ENCODE assay signal across 23 mouse cellular contexts in genomic region chr11:63051041-63051440, GRCm38 (mm10). TPM values are rescaled to one million over a fixed set of nuclear protein-coding genes. Genes with fewer than 3 reads are reported as not detected.
DNase-seq lines count a peak whose midpoint lies in the region; ATAC-seq lines count a peak whose summit lies in the region.
"Had no signal": no experiment of that assay in that cellular context is flagged by ENCODE, and none has a peak within 500 bp of the region (broad histone marks: within the 10 kb centered on the region; RNA-seq: fewer than 3 reads in every experiment).

No protein-coding gene starts in this region.

- no peaks in the 10 kb centered on the region for H3K36me3 ChIP-seq in midbrain, embryonic 13.5 days
- H3K36me3 ChIP-seq: hindbrain, embryonic 15.5 days; liver, embryonic 13.5 days; stomach, embryonic 15.5 days had no signal

- no peaks in the 10 kb centered on the region for H3K4me1 ChIP-seq in midbrain, embryonic 13.5 days (replicated peaks)
- H3K4me1 ChIP-seq: forebrain, embryonic 13.5 days; hindbrain, embryonic 15.5 days; liver, embryonic 13.5 days; stomach, embryonic 15.5 days had no signal

- 95% methylated on average over 7 of the region's 7 CpGs for WGBS in midbrain, embryonic 13.5 days

- intact Hi-C loops in heart, postnatal 25 days (cut with DNase I): no loop called here

- no peak overlapping the region for H3K4me3 ChIP-seq in midbrain, embryonic 13.5 days (replicated peaks)
- H3K4me3 ChIP-seq: forebrain, embryonic 13.5 days; hindbrain, embryonic 15.5 days; layer of hippocampus, adult 2 months; liver, embryonic 13.5 days; megakaryocyte, embryonic 14.5 days; stomach, embryonic 15.5 days had no signal

- no peak overlapping the region for H3K9ac ChIP-seq in midbrain, embryonic 13.5 days (replicated peaks)
- H3K9ac ChIP-seq: forebrain, embryonic 13.5 days; hindbrain, embryonic 15.5 days; liver, embryonic 13.5 days; stomach, embryonic 15.5 days had no signal

- H3K27me3 ChIP-seq in midbrain, embryonic 13.5 days: no peaks in the 10 kb centered on the region
- H3K27me3 ChIP-seq: forebrain, embryonic 13.5 days; hindbrain, embryonic 15.5 days; liver, embryonic 13.5 days; stomach, embryonic 15.5 days had no signal

- H3K27ac ChIP-seq in midbrain, embryonic 13.5 days: no peak overlapping the region
- H3K27ac ChIP-seq: forebrain, embryonic 13.5 days; hindbrain, embryonic 15.5 days; liver, embryonic 13.5 days; stomach, embryonic 15.5 days had no signal

- peak; percentile 85 for ATAC-seq in megakaryocyte, adult 5-6 weeks (ENCODE audit: poor library complexity, severe bottlenecking)
- ATAC-seq in midbrain, embryonic 13.5 days: no peak
- ATAC-seq: forebrain, embryonic 13.5 days had no signal

- no peak overlapping the region for H3K4me2 ChIP-seq in midbrain, embryonic 13.5 days (replicated peaks)
- H3K4me2 ChIP-seq: forebrain, embryonic 13.5 days; hindbrain, embryonic 15.5 days; liver, embryonic 13.5 days; stomach, embryonic 15.5 days had no signal

- peak; percentile 82 for DNase-seq in layer of hippocampus, adult 9-11 months
- DNase-seq in layer of hippocampus, postnatal 36 days: no peak
- peak; percentile 13 to 19 for DNase-seq in spleen, adult 18-20 months
- no peak for DNase-seq in spleen, adult 12 weeks (ENCODE audit: low spot score)
- DNase-seq in telencephalon, adult 2 months (ENCODE audit: low read depth, low spot score): peak; percentile 32
- no peak for DNase-seq in heart, postnatal 25 days (ENCODE audit: low spot score)
- DNase-seq: adrenal gland, postnatal 10 days; cerebellum, postnatal 10 days; heart, postnatal 10 days; liver, embryonic 13.5 days; right cerebral cortex, postnatal 14 days; thymus, postnatal 14 days had no signal

- no peaks in the 10 kb centered on the region for H3K9me3 ChIP-seq in midbrain, embryonic 13.5 days
- H3K9me3 ChIP-seq: forebrain, embryonic 13.5 days; hindbrain, embryonic 15.5 days; liver, embryonic 13.5 days; megakaryocyte, embryonic 14.5 days; stomach, embryonic 15.5 days had no signal

RNA-seq across cellular contexts. Expression of gene Tekt3, which starts 10.4 kb away (rescaled TPM):
- not detected for total RNA-seq in layer of hippocampus, postnatal 36 days (2021)
- total RNA-seq in megakaryocyte, adult 5-6 weeks (2015): not detected in 2 replicates
- not detected in 2 replicates for total RNA-seq in megakaryocyte, adult 5-6 weeks (2017)
- not detected in 2 replicates for polyA plus RNA-seq in midbrain, embryonic 13.5 days (2015; fragmentation: Nextera tagmentation; extraction: Ambion mirVana)
- not detected for total RNA-seq in heart, postnatal 25 days (2021)
- total RNA-seq: adrenal gland, postnatal 10 days; heart, adult 8-10 months; heart, postnatal 10 days; left cerebral cortex, postnatal 25 days; MEL had no signal
- polyA plus RNA-seq: forebrain, embryonic 13.5 days; hindbrain, embryonic 15.5 days; kidney, embryonic 14.5 days; liver, embryonic 13.5 days; stomach, embryonic 15.5 days had no signal

Comparison
In these comparisons a context has a peak if more than half of its experiments do, and no peak if none do; other contexts are left out.
1. DNase-seq: peak in layer of hippocampus, adult 9-11 months (single experiment), spleen, adult 18-20 months (2 of 2) and telencephalon, adult 2 months (single experiment); none in layer of hippocampus, postnatal 36 days (0 of 2), spleen, adult 12 weeks (single experiment) and heart, postnatal 25 days (single experiment).